Mouse (Mus musculus): ENCODE measurements around the gene Arhgap32.

GRCm38 (mm10) chr9:32159724-32160123 lies 43.8 kb downstream of the Arhgap32 start:
- TF ChIP-seq POLR2A (IDR thresholded peaks at IDR 0.05; ENCODE audit: control insufficient read depth, extremely low read depth, insufficient read depth, low read length, poor library complexity) (no peak), CTCF (IDR thresholded peaks at IDR 0.05; ENCODE audit: borderline replicate concordance, control insufficient read depth, extremely low read depth, insufficient read depth, low read length, poor library complexity) (no peak)
